Mouse (Mus musculus) layer of hippocampus, postnatal 10 days (tissue): Measurements from ENCODE around the gene Taf6l. TPM values are rescaled to one million over a fixed set of nuclear protein-coding genes. Genes with fewer than 3 reads are reported as not detected.

Experiments used
- DNase-seq, 2 experiments: peaks; one replicate each; pipeline ENCODE4 v3.0.0; 2021; ENCODE audit warnings: low spot score in 2 of 2
- long read RNA-seq: library from polyadenylated mRNA; stranded (forward); transcript quantifications from one replicate; pipeline ENCODE4 v2.0.0, GENCODE M21; 2023
- total RNA-seq, 2 experiments: library from RNA; stranded (reverse); gene quantifications; 2 replicates each; pipeline ENCODE4 v1.2.3; 2021

Taf6l gene
- 10 to 100 TPM; 18.2 to 19.0 TPM for total RNA-seq
- long read RNA-seq, transcript Taf6l-205 (12 exons, 2,065 nt): major isoform, 10 of 21 reads
- long read RNA-seq, partial matches to known transcripts: 2 of 21 reads
- long read RNA-seq, other reads (novel, unspliced or antisense): 6 of 21 reads

DNA sequence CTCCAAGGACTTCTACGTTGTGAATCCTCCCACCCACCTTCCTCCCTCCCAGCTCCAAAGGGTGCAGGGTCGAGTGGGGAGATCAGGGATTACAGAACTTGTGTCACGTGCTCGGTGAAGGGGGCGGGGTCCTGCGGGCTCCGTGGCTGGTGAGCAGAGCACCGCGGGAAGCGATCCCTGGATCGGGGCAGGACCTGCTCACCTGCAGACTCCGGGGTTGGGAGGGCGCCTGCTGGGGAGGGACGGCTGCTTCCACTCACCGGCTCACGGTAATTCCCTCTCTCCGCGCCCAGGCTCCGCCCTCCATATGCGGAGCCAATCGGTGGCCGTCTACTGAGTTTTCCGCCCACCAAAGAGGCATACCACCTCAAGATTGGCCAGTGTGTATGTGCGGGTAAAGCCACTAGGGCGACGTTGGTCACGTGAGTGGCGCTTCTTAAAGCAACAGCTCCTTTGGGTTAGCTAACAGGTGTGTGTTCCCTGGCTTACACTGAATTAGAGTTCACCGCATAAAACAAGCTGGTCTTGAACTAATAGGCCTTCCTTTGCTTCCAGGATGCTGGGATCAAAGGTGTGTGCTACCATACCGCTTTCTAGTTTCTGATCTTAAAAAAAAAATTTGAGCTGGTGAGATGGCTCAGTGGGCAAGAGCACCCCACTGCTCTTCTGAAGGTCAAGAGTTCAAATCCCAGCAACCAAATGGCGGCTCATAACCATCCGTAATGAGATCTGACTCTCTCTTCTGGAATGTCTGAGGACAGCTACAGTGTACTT is at the start of gene Taf6l:
Gene Taf6l (minus strand): TSS at position 410 of the 774 bp plus-strand sequence.
- DNase-seq: peak; percentile 83 to 87

DNA sequence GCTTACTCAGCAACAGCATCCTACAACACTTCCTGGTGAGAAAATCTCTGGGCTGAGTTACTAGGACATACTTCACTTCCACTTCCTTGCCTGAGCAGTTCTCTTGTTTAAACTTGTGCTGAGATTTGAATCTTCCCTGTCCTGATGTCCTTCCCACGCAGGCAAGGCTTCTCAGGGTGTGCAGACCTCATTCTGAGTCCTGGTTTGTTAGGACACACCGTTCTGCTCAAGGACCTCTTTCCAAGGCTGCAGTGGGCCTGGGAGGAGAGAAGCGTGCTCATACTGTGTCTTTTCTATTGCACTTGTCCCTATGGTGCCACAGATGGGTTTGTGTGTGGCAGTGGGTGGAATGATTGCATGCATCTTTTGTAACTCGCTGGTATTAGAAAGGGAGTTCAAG is 46.8 kb upstream of the Taf6l start:
- no peak for DNase-seq

DNA sequence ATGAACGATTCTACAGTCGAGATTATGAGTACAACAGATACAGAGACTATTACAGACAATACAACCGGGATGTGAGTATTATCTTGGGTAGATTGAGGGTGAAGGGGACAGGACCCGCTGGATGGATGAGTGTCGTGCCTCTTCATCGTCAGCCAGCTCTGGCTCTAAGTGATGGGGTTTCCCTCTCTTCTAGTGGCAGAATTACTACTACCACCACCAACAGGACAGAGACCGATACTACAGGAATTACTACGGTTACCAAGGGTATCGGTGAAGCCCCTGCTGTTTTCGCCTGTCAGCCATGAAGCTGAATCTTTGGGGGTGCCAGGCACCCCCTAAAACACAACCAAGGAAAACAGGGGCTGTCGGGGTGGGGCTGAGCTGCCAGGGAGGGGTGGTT is 45.0 kb upstream of the Taf6l start:
- DNase-seq: no peak

DNA sequence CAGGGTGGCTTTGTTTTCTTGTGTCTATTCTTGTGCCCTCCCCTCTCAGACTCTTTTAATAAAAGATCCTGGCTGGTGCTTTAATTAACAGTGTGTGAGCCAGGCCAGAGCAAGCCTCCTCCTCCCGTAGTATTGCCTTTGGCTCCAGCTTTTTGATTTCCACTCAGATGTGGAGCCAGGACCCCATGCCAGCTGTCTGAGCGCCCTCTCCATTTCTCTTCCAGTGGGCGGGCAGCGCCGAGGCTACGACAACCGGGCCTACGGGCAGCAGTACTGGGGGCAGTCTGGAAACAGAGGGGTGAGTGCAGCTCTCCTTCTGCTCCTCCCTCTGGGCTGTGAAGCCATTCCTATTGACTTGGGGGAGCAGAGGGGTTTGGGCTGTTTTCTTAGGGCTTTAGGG is 44.4 kb upstream of the Taf6l start:
- DNase-seq: peak; percentile 67 to 68

DNA sequence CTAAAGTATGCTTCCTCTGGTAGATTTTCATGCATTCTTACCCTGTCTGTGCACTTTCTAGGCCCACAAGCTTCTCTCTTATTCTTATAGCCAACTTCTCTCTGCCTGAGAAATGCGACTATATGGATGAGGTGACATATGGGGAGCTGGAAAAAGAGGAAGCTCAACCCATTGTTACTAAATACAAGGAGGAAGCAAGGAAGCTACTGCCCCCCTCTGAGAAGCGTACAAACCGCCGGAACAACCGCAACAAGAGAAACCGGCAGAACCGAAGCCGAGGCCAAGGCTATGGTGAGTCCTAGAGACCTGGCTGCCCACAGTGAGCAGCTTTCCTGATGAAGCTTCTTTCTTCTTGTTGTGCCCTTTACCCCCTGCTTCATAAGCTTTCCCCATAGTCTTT is 43.4 kb upstream of the Taf6l start, which contains the start of gene AC129217.1:
Gene AC129217.1 (plus strand): TSS at position 114 of the 400 bp plus-strand sequence.
- no peak for DNase-seq

DNA sequence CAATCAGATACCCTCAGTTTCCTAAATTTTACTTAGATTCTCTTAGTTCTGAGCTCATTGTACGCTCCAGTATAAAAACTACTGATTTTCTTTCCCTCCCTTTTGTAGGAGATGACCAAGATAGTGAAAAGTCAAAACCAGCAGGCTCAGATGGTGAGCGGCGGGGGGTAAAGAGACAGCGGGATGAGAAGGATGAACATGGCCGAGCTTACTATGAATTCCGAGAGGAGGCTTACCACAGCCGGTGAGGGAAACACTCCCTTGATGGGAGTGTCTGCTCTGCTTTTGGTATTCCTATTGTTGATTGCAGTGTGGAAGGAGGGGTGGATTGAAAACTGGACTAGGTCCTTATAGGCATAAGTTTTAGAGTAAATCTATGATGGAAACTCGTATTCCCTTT is 36.5 kb upstream of the Taf6l start:
- DNase-seq: no peak

DNA sequence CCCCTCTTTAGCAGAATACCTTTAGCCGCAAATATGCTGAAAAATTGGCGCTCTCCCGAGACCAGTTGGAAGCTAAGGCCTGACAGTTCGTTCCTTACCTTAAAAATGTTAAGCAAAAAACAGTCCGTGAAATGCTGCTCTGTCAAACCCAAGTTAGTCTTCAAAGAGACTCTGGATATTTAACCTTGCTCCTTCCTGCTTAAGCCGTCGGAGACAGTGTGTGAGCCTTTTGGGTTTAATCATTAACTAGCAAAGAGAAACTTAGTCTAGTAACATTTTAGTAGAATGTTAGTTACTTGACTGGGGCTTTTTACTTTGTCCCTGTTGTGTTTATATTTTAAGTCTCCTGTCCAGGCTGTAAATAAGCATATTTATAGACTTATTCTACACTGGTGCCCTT is 34.9 kb upstream of the Taf6l start:
- no peak for DNase-seq

DNA sequence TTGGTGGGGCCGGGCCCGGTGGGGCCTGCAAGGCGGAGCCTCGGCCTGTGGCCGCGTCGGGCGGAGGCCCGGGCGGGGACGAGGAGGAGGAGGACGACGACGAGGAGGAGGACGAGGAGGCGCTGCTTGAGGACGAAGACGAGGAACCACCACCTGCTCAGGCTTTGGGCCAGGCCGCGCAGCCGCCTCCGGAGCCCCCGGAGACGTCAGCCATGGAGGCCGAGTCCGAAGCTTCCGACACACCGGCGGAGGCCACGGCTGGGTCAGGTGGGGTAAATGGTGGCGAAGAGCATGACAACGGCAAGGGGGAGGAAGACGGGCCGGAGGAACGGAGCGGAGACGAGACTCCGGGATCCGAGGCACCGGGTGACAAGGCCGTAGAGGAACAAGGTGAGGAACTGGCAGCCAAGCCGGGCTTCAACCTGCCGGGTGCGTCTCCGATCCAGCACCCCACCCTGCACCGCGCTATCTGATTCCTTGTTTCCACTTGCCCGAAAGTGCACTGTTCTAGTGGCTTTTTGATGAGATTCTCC is 34.3 kb upstream of the Taf6l start:
- no peak for DNase-seq

DNA sequence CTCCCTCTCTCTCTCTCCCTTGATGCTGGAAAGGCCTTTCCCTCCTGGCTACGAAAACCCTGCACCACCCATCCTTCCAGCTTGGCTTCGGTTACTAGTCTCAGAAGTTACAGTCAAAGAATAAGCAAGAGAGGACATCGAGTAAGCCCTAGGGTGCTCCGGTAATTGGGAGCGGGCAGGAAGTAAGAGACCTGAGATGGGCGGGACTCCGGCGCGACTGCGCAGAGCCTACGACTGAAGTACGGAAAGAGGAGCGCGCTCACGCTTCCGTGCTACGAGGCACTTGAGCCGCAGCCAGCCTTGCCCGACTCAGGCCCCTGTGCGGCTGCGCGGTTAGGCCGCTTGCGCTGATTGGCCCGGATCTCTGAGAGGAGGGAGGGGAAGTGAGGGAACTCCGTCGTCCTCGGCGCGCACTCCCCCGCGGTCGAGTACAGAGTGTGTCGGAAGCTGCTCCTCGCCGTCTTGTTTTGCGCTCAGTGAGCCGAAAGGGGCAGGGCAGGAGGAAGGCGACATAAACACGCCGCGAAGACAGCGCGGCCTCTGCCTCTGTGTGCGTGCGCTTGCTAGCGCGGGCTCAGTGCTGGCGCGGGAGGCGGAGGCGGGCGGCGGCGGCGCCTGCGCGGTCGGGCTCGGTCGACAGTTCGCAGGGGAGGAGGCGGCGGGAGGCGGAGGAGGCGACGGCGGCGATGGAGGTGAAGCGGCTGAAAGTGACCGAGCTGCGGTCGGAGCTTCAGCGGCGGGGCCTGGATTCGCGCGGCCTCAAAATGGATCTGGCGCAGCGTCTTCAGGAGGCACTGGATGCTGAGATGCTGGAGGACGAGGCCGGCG is 33.6 kb upstream of the Taf6l start, which contains the start of gene Hnrnpul2:
Gene Hnrnpul2 (plus strand): TSS at position 415 of the 828 bp plus-strand sequence.
- DNase-seq: peak; percentile 98

DNA sequence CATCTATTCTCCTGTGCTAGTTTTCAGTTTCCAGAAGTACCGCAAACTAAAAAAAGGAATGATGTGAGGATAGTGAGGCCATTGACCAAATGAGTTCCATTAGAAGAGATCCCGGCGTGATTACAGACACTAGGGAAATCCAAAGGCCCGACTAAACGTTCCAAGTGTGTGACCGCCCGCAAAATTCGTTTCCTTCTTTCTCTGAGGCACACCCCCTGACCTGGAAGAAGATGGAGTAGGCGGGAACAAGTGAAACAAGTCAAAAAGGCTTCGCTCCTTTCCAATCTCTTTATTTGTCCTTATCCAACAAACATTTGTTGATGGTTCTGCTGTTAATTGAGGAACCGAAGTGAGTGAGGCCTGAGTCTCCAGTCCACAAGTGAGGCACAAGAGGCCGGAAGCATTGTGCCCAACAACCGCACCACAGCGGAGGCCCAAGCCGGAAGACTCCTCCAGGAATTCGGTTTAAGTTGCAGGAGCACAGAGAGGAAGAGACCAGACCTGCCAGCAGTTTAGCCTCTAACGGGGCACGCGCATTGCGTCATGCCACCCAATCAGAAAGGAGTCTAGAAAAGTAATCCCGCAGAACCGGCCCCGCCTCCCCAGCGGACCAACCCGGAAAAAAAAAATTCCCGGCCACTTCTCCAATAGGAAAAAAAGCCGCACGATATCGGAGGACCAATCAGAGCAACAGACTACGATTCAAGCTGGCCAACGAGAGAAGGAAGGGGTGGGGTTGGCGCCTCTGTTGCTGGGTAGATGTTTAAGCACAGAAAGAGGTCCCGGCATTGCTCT is 32.8 kb upstream of the Taf6l start, which contains the start of gene Ttc9c:
Gene Ttc9c (minus strand): TSS at position 533 of the 795 bp plus-strand sequence.
- DNase-seq: peak; percentile 91 to 95

DNA sequence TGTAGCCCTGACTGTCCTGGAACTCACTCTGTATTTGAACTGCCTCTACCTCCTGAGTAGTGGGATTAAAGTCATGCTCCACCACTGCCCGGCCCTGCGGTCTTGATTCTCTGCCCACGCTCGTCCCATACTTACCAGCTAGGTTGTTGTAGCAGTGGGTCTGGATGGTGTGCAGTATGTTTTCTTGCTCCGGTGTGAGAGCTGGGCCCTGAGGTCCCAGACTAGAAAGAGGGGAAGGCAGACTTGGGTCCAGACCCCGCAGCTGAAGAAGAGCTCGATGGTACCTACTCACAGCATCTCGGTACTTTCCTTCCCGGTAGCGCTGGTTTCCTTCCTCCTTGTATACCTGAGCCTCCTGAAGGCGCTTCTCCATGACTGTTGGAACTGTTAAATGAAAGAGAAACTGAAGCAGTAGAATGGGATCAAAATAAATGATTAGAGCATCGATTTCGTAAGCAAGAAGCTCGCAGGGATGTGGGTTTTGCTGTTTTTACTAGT is 32.1 kb upstream of the Taf6l start:
- no peak for DNase-seq

DNA sequence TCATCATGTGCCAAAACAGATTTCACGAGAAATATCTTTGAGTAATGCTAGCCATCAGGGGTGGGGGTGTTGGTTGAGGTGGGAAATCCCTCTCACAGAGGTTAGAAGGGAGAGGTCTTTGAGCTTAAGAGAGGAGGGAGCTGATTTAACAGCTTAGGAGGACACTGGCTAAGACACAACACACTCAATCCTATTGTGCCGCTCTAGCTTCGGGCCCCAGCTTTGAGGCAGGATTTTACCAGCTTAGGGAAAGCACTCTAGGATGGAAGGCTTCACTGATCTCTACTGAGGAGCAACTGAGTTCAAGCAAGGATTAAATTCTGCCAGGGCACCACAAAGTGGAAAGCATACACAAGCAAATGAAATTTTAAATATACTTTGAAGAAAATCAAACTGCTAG is 30.8 kb upstream of the Taf6l start:
- DNase-seq: no peak

DNA sequence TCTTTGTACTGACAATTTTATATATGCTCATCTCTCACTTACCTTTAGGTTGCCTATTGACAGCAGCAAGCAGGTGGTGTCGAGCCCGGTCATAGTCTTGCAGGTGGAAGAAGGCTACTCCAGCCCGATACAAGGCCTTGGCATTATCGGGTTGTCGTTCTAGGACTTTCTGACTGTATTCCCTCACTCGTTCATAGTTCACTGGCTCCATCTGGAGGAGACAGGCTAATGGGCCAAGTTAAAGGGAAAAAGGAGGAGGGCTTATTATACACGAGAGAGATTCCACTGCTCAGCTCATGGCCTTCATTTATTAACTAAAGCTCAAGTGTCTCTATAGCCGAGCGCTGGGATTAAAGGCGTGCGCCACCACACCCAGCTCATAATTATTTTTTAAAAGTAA is 29.6 kb upstream of the Taf6l start:
- no peak for DNase-seq

DNA sequence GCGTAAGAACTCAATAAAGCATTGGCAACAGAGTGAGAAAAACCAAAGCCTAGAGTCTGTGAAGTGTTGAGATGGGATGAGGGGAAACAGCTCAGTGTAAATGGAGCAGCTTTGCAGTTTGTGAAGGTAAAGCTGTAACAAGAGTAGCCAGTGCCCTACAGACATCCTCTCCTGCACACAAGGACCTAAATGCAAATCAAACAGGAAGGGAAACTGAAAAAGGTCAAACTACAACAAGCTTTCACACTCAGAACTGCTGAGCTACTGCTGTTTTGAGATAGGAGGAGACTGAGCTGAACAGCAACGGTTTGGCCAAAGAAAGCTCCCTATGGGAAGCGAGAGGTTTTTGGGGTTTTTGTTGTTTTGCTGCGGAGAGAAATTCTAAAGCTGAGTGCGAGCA is 20.6 kb upstream of the Taf6l start:
- DNase-seq: no peak

DNA sequence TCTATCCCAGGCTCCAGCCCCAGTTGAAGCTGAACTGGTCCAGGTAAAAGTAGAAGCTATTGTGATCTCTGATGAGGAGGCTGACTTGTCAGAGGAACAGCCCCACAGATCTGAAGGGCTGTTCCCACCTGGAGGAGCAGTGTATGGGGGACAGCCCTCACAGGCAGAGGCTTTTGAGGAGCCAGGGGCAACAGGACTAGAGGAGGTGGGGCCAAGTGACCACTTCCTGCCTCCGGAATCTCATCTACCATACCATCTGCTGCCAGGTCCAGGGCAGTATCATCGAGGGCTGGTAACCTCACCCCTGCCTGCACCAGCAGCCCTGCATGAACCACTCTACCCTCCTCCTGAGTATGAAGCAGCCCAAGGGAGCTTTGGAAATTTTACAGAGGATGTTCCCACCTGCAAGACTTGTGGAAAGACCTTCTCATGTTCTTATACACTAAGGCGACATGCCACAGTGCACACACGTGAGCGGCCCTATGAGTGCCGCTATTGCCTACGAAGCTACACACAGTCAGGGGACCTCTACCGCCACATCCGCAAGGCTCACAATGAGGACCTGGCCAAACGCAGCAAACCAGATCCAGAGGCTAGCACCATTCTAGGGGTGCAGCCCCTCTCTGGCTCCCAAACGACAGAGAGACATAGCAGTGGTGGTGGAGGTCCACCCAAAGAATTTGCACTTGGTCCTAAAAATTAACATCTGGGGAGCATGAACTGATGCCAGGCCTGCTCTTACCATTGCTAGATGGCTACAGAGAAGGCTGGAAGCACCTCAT is 17.9 kb upstream of the Taf6l start:
- no peak for DNase-seq

DNA sequence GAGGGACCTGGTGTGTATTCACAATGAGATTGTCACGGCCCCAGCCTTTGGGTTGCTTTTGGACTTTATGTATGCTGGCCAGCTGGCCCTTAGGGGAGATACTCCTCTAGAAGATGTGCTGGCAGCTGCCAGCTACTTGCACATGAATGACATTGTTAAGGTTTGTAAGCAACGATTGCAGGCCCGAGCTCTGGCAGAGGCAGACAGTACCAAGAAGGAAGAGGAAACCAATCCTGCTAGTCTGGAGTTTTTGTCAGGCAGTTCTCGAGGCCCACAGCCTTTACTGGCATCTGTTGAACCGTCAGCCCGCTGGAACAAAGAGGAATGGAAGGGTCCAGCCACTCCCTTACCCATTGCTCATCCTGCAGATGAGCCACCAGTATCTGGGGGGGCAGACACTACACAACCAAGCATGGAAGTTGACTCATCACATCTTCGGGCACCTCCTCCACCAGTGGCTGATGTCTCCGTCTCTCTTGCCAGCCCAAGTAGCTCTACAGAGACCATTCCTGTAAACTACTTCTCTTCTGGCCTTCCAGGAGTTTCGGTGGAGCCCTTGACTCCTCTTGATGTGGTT is 17.1 kb upstream of the Taf6l start:
- DNase-seq: no peak

DNA sequence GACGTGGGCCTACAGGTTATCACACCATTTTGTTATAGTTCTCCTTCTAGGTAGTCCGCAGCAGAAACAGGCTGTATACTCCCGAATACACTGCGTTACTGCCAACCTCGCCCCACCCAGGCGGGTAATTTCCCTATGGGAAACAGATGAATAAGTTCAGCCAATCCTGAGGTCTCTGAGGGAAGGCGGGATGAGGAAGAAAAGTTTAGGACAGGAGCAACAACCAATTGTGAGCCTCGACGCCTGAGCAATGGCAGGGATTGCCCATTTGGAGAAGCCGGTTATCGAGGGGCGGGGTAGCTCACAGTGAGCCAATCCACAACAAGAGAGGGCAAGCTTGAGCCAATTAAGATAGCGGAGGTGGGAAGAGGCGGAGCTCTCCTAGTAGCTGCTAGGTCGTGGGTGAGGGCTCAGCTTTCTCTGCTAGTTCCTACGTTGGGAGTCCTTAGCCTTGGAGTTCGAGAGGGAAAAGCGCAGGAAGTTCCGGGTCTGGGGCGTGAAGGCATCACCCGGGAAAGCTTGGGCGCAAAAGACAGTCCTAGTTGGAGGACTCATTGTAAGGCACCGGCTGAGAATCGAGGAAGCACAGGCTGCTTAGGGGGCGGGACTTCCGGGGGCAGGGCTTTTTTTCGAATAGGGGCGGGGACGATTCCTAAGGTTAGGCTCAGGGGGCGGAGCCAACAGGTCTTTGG is 16.1 kb upstream of the Taf6l start, which contains the start of gene Zbtb3:
Gene Zbtb3 (plus strand): TSS at position 426 of the 692 bp plus-strand sequence.
- peak; percentile 90 for DNase-seq

DNA sequence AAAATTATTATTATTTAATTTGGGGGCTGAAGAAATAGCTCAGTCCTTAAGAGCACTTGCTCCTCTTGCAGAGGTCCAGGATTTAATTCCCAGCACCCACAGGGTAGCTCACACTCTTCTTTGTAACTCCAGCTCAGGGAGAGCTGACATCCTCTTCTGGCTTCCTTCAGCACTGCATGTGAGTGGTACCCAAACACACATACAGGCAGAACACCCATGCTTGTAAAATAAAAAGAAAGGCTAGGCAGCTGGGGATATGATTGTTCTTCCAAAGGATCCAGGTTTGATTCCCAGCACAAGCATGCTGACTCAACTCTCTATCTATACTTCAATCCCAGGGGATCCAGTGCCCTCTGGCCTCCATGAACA is 12.7 kb upstream of the Taf6l start:
- DNase-seq: no peak
